Mouse (Mus musculus): ENCODE data around the gene Tacc3.

- TF ChIP-seq GATA1 (IDR thresholded peaks at IDR 0.05; ENCODE audit: borderline replicate concordance, low read length) = no peak
- TF ChIP-seq FLI1 (IDR thresholded peaks at IDR 0.05; ENCODE audit: low read length) = no peak
Observed at GRCm38 (mm10) chr5:33671659-33672058, 13.7 kb downstream of the Tacc3 start.

All from megakaryocyte, embryonic 14.5 days (primary cell).